Mouse (Mus musculus) CH12.LX (cell line): ENCODE measurements around the gene Gria2. TPM values are rescaled to one million over a fixed set of nuclear protein-coding genes. Genes with fewer than 3 reads are reported as not detected.

Source experiments
- DNase-seq: peaks from one replicate; pipeline ENCODE4 v3.0.0-alpha.2; 2013; ENCODE audit errors: extremely low read depth
- H3K27ac ChIP-seq: 2 replicates; pipeline ENCODE4 v1.5.1; 2012; ENCODE audit warnings: low read depth, mild to moderate bottlenecking, control low read depth, moderate library complexity; ENCODE audit not compliant: insufficient read depth
- H3K27me3 ChIP-seq: replicated peaks from 2 replicates; pipeline ENCODE3; 2012; ENCODE audit warnings: inconsistent platforms
- H3K36me3 ChIP-seq, 2 experiments: replicated peaks in 1 of 2; 2 replicates each; pipeline versions ENCODE3 to v1.6.1; 2012; ENCODE audit warnings: inconsistent platforms in 1 of 2, low read length in 1 of 2, mild to moderate bottlenecking in 1 of 2, mixed read lengths in 1 of 2, moderate library complexity in 1 of 2; ENCODE audit not compliant: control insufficient read depth in 1 of 2, insufficient read depth in 1 of 2
- H3K4me1 ChIP-seq, 2 experiments: 2 replicates each; pipeline ENCODE4 v1.6.1; 2012; ENCODE audit warnings: inconsistent platforms in 1 of 2, moderate library complexity in 1 of 2; ENCODE audit not compliant: insufficient read depth in 2 of 2, control insufficient read depth in 1 of 2
- H3K4me2 ChIP-seq: 2 replicates; pipeline ENCODE4 v1.6.1; 2012; ENCODE audit warnings: low read depth, mild to moderate bottlenecking, control low read depth; ENCODE audit not compliant: poor library complexity, insufficient read depth, severe bottlenecking
- H3K4me3 ChIP-seq, 3 experiments: fragments of 150-350 bp in 1 of 3; sonication (generic) in 1 of 3; replicated peaks in 1 of 3; 2 replicates each; pipeline versions ENCODE3 to v1.5.1; 2011 to 2012; ENCODE audit warnings: low read depth in 2 of 3, low read length in 2 of 3, mild to moderate bottlenecking in 2 of 3, moderate library complexity in 2 of 3, control low read depth in 1 of 3, improper control_type of control experiment in 1 of 3, inconsistent platforms in 1 of 3, mixed read lengths in 1 of 3; ENCODE audit not compliant: poor library complexity in 1 of 3
- H3K79me2 ChIP-seq: replicated peaks from 2 replicates; pipeline ENCODE4 v1.6.1; 2012; ENCODE audit warnings: mild to moderate bottlenecking, moderate library complexity; ENCODE audit not compliant: control insufficient read depth, poor library complexity, insufficient read depth, severe bottlenecking; ENCODE audit errors: extremely low read depth
- H3K9ac ChIP-seq: 2 replicates; pipeline ENCODE4 v1.6.1; 2012; ENCODE audit warnings: low read depth, mild to moderate bottlenecking, control low read depth, moderate library complexity; ENCODE audit not compliant: insufficient read depth
- H3K9me3 ChIP-seq: replicated peaks from 2 replicates; pipeline ENCODE3; 2012; ENCODE audit warnings: low read length, inconsistent platforms, mixed read lengths
- CHD2 ChIP-seq: IDR thresholded peaks from 2 replicates; pipeline ENCODE4 v1.6.1; 2011; ENCODE audit warnings: low read length, improper control_type of control experiment
- CTCF ChIP-seq, 2 experiments: IDR thresholded peaks in 1 of 2; conservative IDR thresholded peaks in 1 of 2; 2 replicates each; pipeline ENCODE4 v1.5.1; 2011 to 2012; ENCODE audit warnings: low read depth in 2 of 2, low read length in 2 of 2, improper control_type of control experiment in 1 of 2, inconsistent platforms in 1 of 2, mild to moderate bottlenecking in 1 of 2, moderate library complexity in 1 of 2
- E2F4 ChIP-seq: IDR thresholded peaks from 2 replicates; pipeline ENCODE4 v1.6.1; 2011; ENCODE audit warnings: low read depth, low read length, improper control_type of control experiment; ENCODE audit not compliant: insufficient replicate concordance
- ETS1 ChIP-seq: conservative IDR thresholded peaks from 2 replicates; pipeline ENCODE4 v1.6.1; 2012; ENCODE audit warnings: low read depth, mild to moderate bottlenecking, inconsistent platforms, low read length, improper control_type of control experiment, moderate library complexity
- GABPA ChIP-seq: IDR thresholded peaks from 2 replicates; pipeline ENCODE4 v1.6.1; 2012; ENCODE audit warnings: low read depth, low read length, improper control_type of control experiment, inconsistent platforms; ENCODE audit not compliant: insufficient replicate concordance
- IRF4 ChIP-seq: IDR thresholded peaks from 2 replicates; pipeline ENCODE4 v1.6.1; 2014; ENCODE audit warnings: low read depth, mild to moderate bottlenecking, inconsistent platforms, low read length, improper control_type of control experiment
- JUN ChIP-seq: IDR thresholded peaks from 2 replicates; pipeline ENCODE4 v1.6.1; 2011; ENCODE audit warnings: low read depth, mild to moderate bottlenecking, low read length, improper control_type of control experiment, moderate library complexity; ENCODE audit not compliant: insufficient read depth
- KAT2A ChIP-seq: IDR thresholded peaks from 2 replicates; pipeline ENCODE4 v1.6.1; 2012; ENCODE audit warnings: low read length, improper control_type of control experiment, inconsistent platforms; ENCODE audit not compliant: insufficient replicate concordance
- MAFK ChIP-seq: IDR thresholded peaks from 2 replicates; pipeline ENCODE4 v1.6.1; 2011; ENCODE audit warnings: low read length, improper control_type of control experiment; ENCODE audit not compliant: insufficient replicate concordance
- MAX ChIP-seq: IDR thresholded peaks from 2 replicates; pipeline ENCODE4 v1.6.1; 2011; ENCODE audit warnings: low read length, improper control_type of control experiment
- MYC ChIP-seq: IDR thresholded peaks from 2 replicates; pipeline ENCODE4 v1.6.1; 2011; ENCODE audit warnings: low read depth, mild to moderate bottlenecking, improper control_type of control experiment, low read length
- POLR2AphosphoS2 ChIP-seq: IDR thresholded peaks from 2 replicates; pipeline ENCODE4 v1.6.1; 2011; ENCODE audit warnings: low read depth, low read length, improper control_type of control experiment
- SMC3 ChIP-seq: IDR thresholded peaks from 2 replicates; pipeline ENCODE4 v1.6.1; 2011; ENCODE audit warnings: low read depth, low read length, improper control_type of control experiment
- UBTF ChIP-seq: IDR thresholded peaks from 2 replicates; pipeline ENCODE4 v1.6.1; 2012; ENCODE audit warnings: low read depth, mild to moderate bottlenecking, inconsistent platforms, low read length, improper control_type of control experiment, moderate library complexity
- USF1 ChIP-seq: IDR thresholded peaks from 2 replicates; pipeline ENCODE4 v1.6.1; 2014; ENCODE audit warnings: low read depth, mild to moderate bottlenecking, inconsistent platforms, low read length, improper control_type of control experiment
- USF2 ChIP-seq: conservative IDR thresholded peaks from 2 replicates; pipeline ENCODE4 v1.6.1; 2011; ENCODE audit warnings: low read depth, low read length, improper control_type of control experiment
- ZMIZ1 ChIP-seq: IDR thresholded peaks from 2 replicates; pipeline ENCODE4 v1.6.1; 2012; ENCODE audit warnings: low read depth, mild to moderate bottlenecking, inconsistent platforms, low read length, improper control_type of control experiment
- dilution Hi-C: fragments of 300-500 bp; cut with MboI; formaldehyde crosslinking; loops from 2 replicates; pipeline ENCODE4 v1.14.3; 2020; ENCODE audit warnings: low sequenced_read_pairs; ENCODE audit not compliant: extremely low pct_unique_long_range_greater_than_20kb, extremely low pct_ligation_motif_present
- in situ Hi-C: fragments of 300-500 bp; cut with MboI; formaldehyde crosslinking; loops from 3 replicates; pipeline ENCODE4 v1.14.3; 2019; ENCODE audit warnings: low sequenced_read_pairs, low pct_ligation_motif_present, low pct_unique_long_range_greater_than_20kb, mixed read lengths
- polyA plus RNA-seq: library from polyadenylated mRNA; unstranded; fragments of >175 nt; gene quantifications from 2 replicates; pipeline ENCODE4 v1.2.1, GENCODE M21; 2012; ENCODE audit warnings: low read depth; ENCODE audit not compliant: insufficient read length
- total RNA-seq, 2 experiments: library from RNA; depleted of rRNA; stranded (reverse); fragments of 300-350 nt in 1 of 2; fragments of >200 nt in 1 of 2; gene quantifications; 2 replicates each; pipeline ENCODE4 v1.2.3; 2012 to 2014

Gria2 gene
- total and polyA plus RNA-seq, 3 experiments = not detected

DNA sequence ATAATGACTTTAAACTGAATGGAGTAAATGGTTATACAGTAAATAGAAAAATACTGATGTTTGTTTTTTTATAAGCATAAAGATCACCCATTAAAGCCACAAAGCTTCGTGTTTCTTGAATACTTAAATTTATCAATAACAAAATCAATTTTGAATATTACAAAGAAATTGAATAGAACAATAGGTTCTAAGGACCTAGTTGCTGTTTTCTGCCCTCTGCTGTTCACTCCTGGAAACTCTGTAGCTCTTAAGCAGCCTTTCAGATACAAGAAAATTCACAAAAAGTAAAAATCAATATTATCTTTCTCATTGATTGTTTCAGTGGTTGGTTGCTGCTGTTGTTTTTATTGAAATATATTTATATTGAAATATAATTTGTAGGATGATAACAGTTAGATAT is 2.7 kb upstream of the Gria2 start:
- Histone ChIP-seq H3K4me1 (no peaks in the 10 kb centered on the region), H3K4me3 (no peak overlapping the region), H3K79me2 (no peaks in the 10 kb centered on the region), H3K36me3 (no peaks in the 10 kb centered on the region), H3K27ac (no peak overlapping the region), H3K4me2 (no peak overlapping the region), H3K9me3 (no peaks in the 10 kb centered on the region), H3K27me3 (no peaks in the 10 kb centered on the region), H3K9ac (no peak overlapping the region)
- TF ChIP-seq ETS1 = no peak
- TF ChIP-seq CTCF (conservative IDR thresholded peaks at IDR 0.05 in 1 of 2, IDR thresholded peaks at IDR 0.05 in 1 of 2; ENCODE audit: low read depth in 2 of 2, low read length in 2 of 2) = peak in 1 of 2 experiments; percentile 26; a peak in 1 of 4 replicates
- no peak for TF ChIP-seq CHD2
- peak; percentile 25 for DNase-seq
- dilution Hi-C loops (no loop called here), in situ Hi-C loops (no loop called here)

DNA sequence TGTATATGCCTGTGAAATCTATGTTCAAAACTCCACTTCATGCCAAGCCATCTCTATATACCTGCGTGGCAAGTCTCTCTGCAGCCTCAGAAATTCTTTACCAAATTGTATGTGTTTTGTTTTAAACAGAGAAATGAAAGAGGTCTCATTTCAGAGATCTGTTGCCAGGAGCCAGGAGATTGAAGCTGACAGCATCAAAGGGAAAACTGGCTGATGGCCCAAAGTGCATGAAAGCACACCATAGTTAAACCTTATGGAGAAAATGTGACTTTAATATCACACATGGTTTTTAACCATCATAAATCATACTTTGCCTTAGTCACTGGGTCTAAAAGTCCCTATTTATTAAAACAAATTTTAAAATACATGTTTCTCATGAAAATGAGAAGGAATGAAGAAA is 1.2 kb upstream of the Gria2 start:
- no peaks in the 10 kb centered on the region for H3K9me3 ChIP-seq
- no peaks in the 10 kb centered on the region for H3K4me1 ChIP-seq
- no peak overlapping the region for H3K27ac ChIP-seq
- TF ChIP-seq MAX = no peak
- no peak for TF ChIP-seq IRF4
- TF ChIP-seq E2F4 = no peak
- no peak for TF ChIP-seq MAFK
- TF ChIP-seq ZMIZ1 = no peak
- TF ChIP-seq POLR2AphosphoS2 = no peak
- no peak for TF ChIP-seq UBTF
- no peak for TF ChIP-seq USF1
- no peak for TF ChIP-seq MYC
- TF ChIP-seq JUN = no peak
- TF ChIP-seq USF2 = no peak
- TF ChIP-seq ETS1 = no peak
- no peak for TF ChIP-seq GABPA
- TF ChIP-seq KAT2A = no peak
- no peak for TF ChIP-seq CHD2
- TF ChIP-seq SMC3 = no peak
- TF ChIP-seq, all 38 proteins: peak for 0
- Histone ChIP-seq H3K4me2 (no peak overlapping the region), H3K9ac (no peak overlapping the region), H3K36me3 (no peaks in the 10 kb centered on the region), H3K4me3 (no peak overlapping the region), H3K27me3 (no peaks in the 10 kb centered on the region), H3K79me2 (no peaks in the 10 kb centered on the region)
- in situ Hi-C loops (no loop called here), dilution Hi-C loops (no loop called here)
- no peak for DNase-seq
